ENCODE assay signal across 11 mouse cellular contexts in the genomic region with DNA sequence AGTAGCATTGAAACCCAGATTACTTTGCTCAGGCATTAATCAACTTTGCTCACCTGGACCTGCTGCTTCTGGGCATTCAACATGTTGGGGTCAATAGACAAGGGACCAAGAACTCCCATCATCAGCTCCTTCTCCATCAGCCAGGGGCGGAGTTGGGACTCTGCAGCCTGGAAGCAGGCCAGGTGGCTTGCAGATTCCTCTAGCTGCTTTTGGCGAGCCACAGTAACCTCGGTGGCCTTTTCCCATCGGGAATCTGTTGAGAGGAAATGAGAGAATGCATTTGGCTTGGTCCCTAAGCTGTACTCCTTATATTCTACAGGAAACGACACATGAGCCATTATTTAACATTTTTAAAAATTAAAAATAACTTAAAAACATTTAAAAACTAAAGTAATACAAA.
A peak's percentile ranks its signal among the peaks of the same experiment; 100 is the strongest.
DNase-seq lines count a peak whose midpoint lies in the region; ATAC-seq and TF ChIP-seq lines count a peak whose summit lies in the region.
"Had no signal": no experiment of that assay in that cellular context is flagged by ENCODE, and none has a peak within 500 bp of the region (broad histone marks: within the 10 kb centered on the region; RNA-seq: fewer than 3 reads in every experiment).

No protein-coding gene starts in this region.

- WGBS in kidney, embryonic 15.5 days = 53% methylated on average over 5 of the region's 5 CpGs
- WGBS in heart, embryonic 15.5 days = 32% methylated on average over 5 of the region's 5 CpGs
- WGBS in hindbrain, postnatal 0 days = 46% methylated on average over 5 of the region's 5 CpGs
- WGBS in midbrain, postnatal 0 days = 71% methylated on average over 5 of the region's 5 CpGs

- H3K9ac ChIP-seq in kidney, embryonic 15.5 days = no peak overlapping the region
- H3K9ac ChIP-seq in heart, embryonic 15.5 days = no peak overlapping the region
- no peak overlapping the region for H3K9ac ChIP-seq in hindbrain, postnatal 0 days (replicated peaks; ENCODE audit: low read length)
- H3K9ac ChIP-seq in midbrain, postnatal 0 days (replicated peaks; ENCODE audit: low read length, poor library complexity, severe bottlenecking) = no peak overlapping the region
- H3K9ac ChIP-seq: stomach, embryonic 15.5 days had no signal

- no peak overlapping the region for H3K4me3 ChIP-seq in kidney, embryonic 15.5 days (replicated peaks)
- H3K4me3 ChIP-seq in heart, embryonic 15.5 days = no peak overlapping the region
- H3K4me3 ChIP-seq in hindbrain, postnatal 0 days (ENCODE audit: low read length) = no peak overlapping the region
- no peak overlapping the region for H3K4me3 ChIP-seq in midbrain, postnatal 0 days (ENCODE audit: low read depth, low read length)
- H3K4me3 ChIP-seq: midbrain, embryonic 10.5 days; stomach, embryonic 15.5 days had no signal

- no peaks in the 10 kb centered on the region for H3K9me3 ChIP-seq in kidney, embryonic 15.5 days (replicated peaks)
- H3K9me3 ChIP-seq in heart, embryonic 15.5 days (replicated peaks) = no peaks in the 10 kb centered on the region
- no peaks in the 10 kb centered on the region for H3K9me3 ChIP-seq in hindbrain, postnatal 0 days (ENCODE audit: low read length)
- no peaks in the 10 kb centered on the region for H3K9me3 ChIP-seq in midbrain, postnatal 0 days (ENCODE audit: low read length)
- H3K9me3 ChIP-seq: midbrain, embryonic 10.5 days; stomach, embryonic 15.5 days had no signal

- no peaks in the 10 kb centered on the region for H3K4me1 ChIP-seq in kidney, embryonic 15.5 days
- peaks cover 3% of the 10 kb centered on the region; the same call in 1 of the 2 replicates for H3K4me1 ChIP-seq in heart, embryonic 15.5 days (replicated peaks)
- no peaks in the 10 kb centered on the region for H3K4me1 ChIP-seq in hindbrain, postnatal 0 days (ENCODE audit: insufficient read depth, low read length)
- no peaks in the 10 kb centered on the region for H3K4me1 ChIP-seq in midbrain, postnatal 0 days (ENCODE audit: insufficient read depth, low read length)
- H3K4me1 ChIP-seq: midbrain, embryonic 10.5 days; stomach, embryonic 15.5 days had no signal

- no peaks in the 10 kb centered on the region for H3K27me3 ChIP-seq in kidney, embryonic 15.5 days
- H3K27me3 ChIP-seq in heart, embryonic 15.5 days = no peaks in the 10 kb centered on the region
- H3K27me3 ChIP-seq in hindbrain, postnatal 0 days (ENCODE audit: insufficient read depth, low read length) = no peaks in the 10 kb centered on the region
- H3K27me3 ChIP-seq in midbrain, postnatal 0 days (ENCODE audit: insufficient read depth, low read length) = no peaks in the 10 kb centered on the region
- H3K27me3 ChIP-seq: CH12.LX; stomach, embryonic 15.5 days had no signal

- peak; percentile 54 for DNase-seq in kidney, adult 18-20 months
- DNase-seq in cerebellum, adult 8-10 months = peak; percentile 45
- DNase-seq in lung, postnatal 14 days = peak; percentile 54
- no peak for DNase-seq in hindbrain, postnatal 0 days (ENCODE audit: low spot score)
- no peak for DNase-seq in midbrain, postnatal 0 days (ENCODE audit: low spot score)
- DNase-seq in T-cell, adult 2 months (ENCODE audit: low spot score) = no peak

- no peak overlapping the region for H3K27ac ChIP-seq in kidney, embryonic 15.5 days
- peak overlapping the region; percentile 56; the same call in 1 of the 2 replicates for H3K27ac ChIP-seq in heart, embryonic 15.5 days
- H3K27ac ChIP-seq in hindbrain, postnatal 0 days = no peak overlapping the region
- no peak overlapping the region for H3K27ac ChIP-seq in midbrain, postnatal 0 days (ENCODE audit: low read depth, low read length)
- H3K27ac ChIP-seq: midbrain, embryonic 10.5 days; stomach, embryonic 15.5 days had no signal

- TF ChIP-seq CTCF in hindbrain, postnatal 0 days (IDR thresholded peaks at IDR 0.05; ENCODE audit: low read depth) = no peak
- TF ChIP-seq CTCF in midbrain, postnatal 0 days (IDR thresholded peaks at IDR 0.05) = no peak

- peaks cover 75% of the 10 kb centered on the region for H3K36me3 ChIP-seq in kidney, embryonic 15.5 days
- peaks cover 60% of the 10 kb centered on the region for H3K36me3 ChIP-seq in heart, embryonic 15.5 days
- peaks cover 58% of the 10 kb centered on the region for H3K36me3 ChIP-seq in hindbrain, postnatal 0 days (ENCODE audit: insufficient read depth, low read length)
- peaks cover 47% of the 10 kb centered on the region for H3K36me3 ChIP-seq in midbrain, postnatal 0 days (ENCODE audit: insufficient read depth, low read length)

- H3K4me2 ChIP-seq in kidney, embryonic 15.5 days = no peak overlapping the region
- no peak overlapping the region for H3K4me2 ChIP-seq in heart, embryonic 15.5 days
- no peak overlapping the region for H3K4me2 ChIP-seq in hindbrain, postnatal 0 days (ENCODE audit: low read depth, low read length)
- H3K4me2 ChIP-seq in midbrain, postnatal 0 days (ENCODE audit: low read depth, low read length, poor library complexity, severe bottlenecking) = no peak overlapping the region
- H3K4me2 ChIP-seq: stomach, embryonic 15.5 days had no signal

- no peak for ATAC-seq in kidney, embryonic 15.5 days (replicated peaks; ENCODE audit: low FRiP score)
- no peak for ATAC-seq in heart, embryonic 15.5 days (replicated peaks; ENCODE audit: insufficient number of reproducible peaks, insufficient read depth, low FRiP score, low read depth)
- ATAC-seq in hindbrain, postnatal 0 days = no peak
- no peak for ATAC-seq in midbrain, postnatal 0 days (ENCODE audit: low FRiP score)

Comparison
In these comparisons a context has a peak if more than half of its experiments do, and no peak if none do; other contexts are left out.
1. DNase-seq: peak in kidney, adult 18-20 months (single experiment), cerebellum, adult 8-10 months (single experiment) and lung, postnatal 14 days (single experiment); none in hindbrain, postnatal 0 days (single experiment), midbrain, postnatal 0 days (single experiment) and T-cell, adult 2 months (single experiment).